Mouse (Mus musculus) neural tube, embryonic 11.5 days (tissue): Measurements from ENCODE around the gene Cmtr1. TPM values are rescaled to one million over a fixed set of nuclear protein-coding genes. Genes with fewer than 3 reads are reported as not detected.

Source experiments
- ATAC-seq: fragments of 200-750 bp; cut with Nextera tagmentation; 2 replicates; pipeline ENCODE4 v1.8.0; 2017; ENCODE audit warnings: moderate number of reproducible peaks, mild to moderate bottlenecking, moderate TSS enrichment, moderate library complexity; ENCODE audit not compliant: insufficient read depth, low FRiP score, low TSS enrichment
- DNase-seq: peaks from one replicate; pipeline ENCODE4 v3.0.0-alpha.2; 2015; ENCODE audit warnings: low spot score
- H3K27ac ChIP-seq: fragments of 300-500 bp; sonication (generic); 2 replicates; pipeline ENCODE4 v1.5.1; 2014; ENCODE audit warnings: low read depth, mild to moderate bottlenecking, low read length
- H3K27me3 ChIP-seq: fragments of 300-500 bp; sonication (generic); 2 replicates; pipeline ENCODE4 v1.6.1; 2014; ENCODE audit warnings: mild to moderate bottlenecking, low read length, mixed read lengths; ENCODE audit not compliant: control insufficient read depth, insufficient read depth
- H3K36me3 ChIP-seq: fragments of 300-500 bp; sonication (generic); 2 replicates; pipeline ENCODE4 v1.6.1; 2014; ENCODE audit warnings: mild to moderate bottlenecking, low read length, moderate library complexity, mixed read lengths; ENCODE audit not compliant: control insufficient read depth, insufficient read depth
- H3K4me1 ChIP-seq: fragments of 300-500 bp; sonication (generic); 2 replicates; pipeline ENCODE4 v1.6.1; 2014; ENCODE audit warnings: low read length, mixed read lengths; ENCODE audit not compliant: control insufficient read depth, insufficient read depth
- H3K4me2 ChIP-seq: fragments of 300-500 bp; sonication (generic); 2 replicates; pipeline ENCODE4 v1.6.1; 2014; ENCODE audit warnings: low read depth, mild to moderate bottlenecking, moderate library complexity
- H3K4me3 ChIP-seq: fragments of 300-500 bp; sonication (generic); 2 replicates; pipeline ENCODE4 v1.5.1; 2014; ENCODE audit warnings: low read depth, low read length
- H3K9ac ChIP-seq: fragments of 300-500 bp; sonication (generic); 2 replicates; pipeline ENCODE4 v1.6.1; 2014; ENCODE audit warnings: mild to moderate bottlenecking, low read length
- H3K9me3 ChIP-seq: fragments of 300-500 bp; sonication (generic); 2 replicates; pipeline ENCODE4 v1.6.1; 2016; ENCODE audit warnings: low read length; ENCODE audit not compliant: control insufficient read depth
- WGBS: fragments of 180-500 bp; shearing (Covaris S2); extraction: QIAGEN DNeasy Blood & Tissue Kit; methylation state at CpG from one replicate; pipeline ENCODE4 v1.1.7; 2014; 5-methylcytosine and 5-hydroxymethylcytosine counted together
- polyA plus RNA-seq: library from polyadenylated mRNA; unstranded; fragments of >200 nt; fragmentation: Nextera tagmentation; extraction: Ambion mirVana; gene quantifications from 2 replicates; pipeline ENCODE4 v1.2.1, GENCODE M21; 2014

The Cmtr1 gene
- polyA plus RNA-seq, 1 experiment from 2014 or later, result 147 TPM

GRCm38 (mm10) chr17:29658249-29658648, 2.1 kb upstream of the Cmtr1 start:
- WGBS, result 81% methylated on average over 2 of the region's 2 CpGs
- H3K27ac ChIP-seq, result no peak overlapping the region
- ATAC-seq (no peak), DNase-seq (no peak)
- peaks cover 2% of the 10 kb centered on the region; the same call in 1 of the 2 replicates for H3K36me3 ChIP-seq
- no peak overlapping the region for H3K9ac ChIP-seq
- no peak overlapping the region for H3K4me3 ChIP-seq
- no peak overlapping the region for H3K4me2 ChIP-seq
- no peaks in the 10 kb centered on the region for H3K9me3 ChIP-seq
- H3K4me1 ChIP-seq, result peaks cover 6% of the 10 kb centered on the region
- H3K27me3 ChIP-seq, result no peaks in the 10 kb centered on the region

DNA sequence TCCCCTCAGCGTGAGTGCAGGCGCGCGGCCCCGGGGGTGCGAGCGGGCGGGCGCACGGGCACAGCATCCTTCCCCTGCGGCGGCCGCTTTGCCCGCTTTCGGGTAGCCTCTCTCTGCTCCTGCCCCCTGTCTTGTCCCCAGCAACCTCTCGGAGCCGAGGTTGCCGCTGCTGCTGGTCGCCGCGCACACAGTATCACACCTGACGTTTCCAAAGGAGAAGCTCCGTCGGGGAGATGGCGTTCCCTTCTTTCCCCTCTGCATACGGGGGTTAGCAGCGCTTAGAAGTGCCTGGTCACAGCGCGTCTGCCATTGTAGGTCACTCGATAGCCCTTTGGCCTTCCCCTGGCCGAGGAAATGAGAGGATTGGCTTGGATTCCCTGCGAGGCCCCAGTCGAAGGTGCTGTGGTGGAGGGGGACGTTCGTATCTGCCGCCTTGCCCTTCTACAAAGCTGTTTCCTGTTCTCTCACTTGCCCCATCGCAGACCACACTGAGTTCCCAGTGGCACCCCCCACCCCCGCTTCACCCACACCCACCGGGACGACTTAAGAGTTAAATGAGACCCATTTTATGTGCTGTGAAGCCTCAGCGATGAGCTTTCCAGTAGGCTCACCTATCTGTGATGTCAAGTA, 482 bp downstream of the Cmtr1 start:
- under 1% methylated on average over 39 of the region's 41 CpGs for WGBS
- DNase-seq (peak; percentile 44), ATAC-seq (peak; percentile 63)
- H3K27me3 ChIP-seq, result no peaks in the 10 kb centered on the region
- peaks cover 6% of the 10 kb centered on the region for H3K4me1 ChIP-seq
- peak overlapping the region; percentile 92 for H3K27ac ChIP-seq
- H3K4me3 ChIP-seq, result peak overlapping the region; percentile 85
- peak overlapping the region; percentile 92 for H3K9ac ChIP-seq
- H3K4me2 ChIP-seq, result peak overlapping the region; percentile 93
- no peaks in the 10 kb centered on the region for H3K9me3 ChIP-seq
- peaks cover 2% of the 10 kb centered on the region; the same call in 1 of the 2 replicates for H3K36me3 ChIP-seq

DNA sequence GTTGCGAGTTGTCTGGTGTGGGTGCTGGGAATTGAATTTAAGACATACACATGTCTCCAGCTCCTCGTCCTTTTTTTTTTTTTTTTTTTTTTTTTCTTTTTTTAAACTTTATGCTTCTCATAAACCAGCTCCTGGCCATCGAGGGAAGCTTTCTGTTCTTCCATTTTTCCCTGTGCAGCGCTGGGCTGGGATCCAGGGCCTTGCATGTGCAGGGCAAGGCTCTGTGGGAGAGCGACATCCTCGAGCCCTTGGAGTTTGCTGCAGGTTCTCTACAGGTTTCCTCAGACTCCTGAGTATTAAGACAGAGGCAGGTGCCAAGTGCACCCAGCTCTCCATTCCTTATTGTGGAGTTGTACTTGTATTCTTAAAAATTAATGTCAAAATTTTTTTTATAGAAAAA, 1.8 kb downstream of the Cmtr1 start:
- Histone ChIP-seq H3K4me1 (peaks cover 6% of the 10 kb centered on the region), H3K9ac (no peak overlapping the region), H3K4me2 (no peak overlapping the region), H3K9me3 (no peaks in the 10 kb centered on the region), H3K36me3 (peaks cover 2% of the 10 kb centered on the region; the same call in 1 of the 2 replicates), H3K27me3 (no peaks in the 10 kb centered on the region), H3K4me3 (no peak overlapping the region), H3K27ac (no peak overlapping the region)
- no peak for DNase-seq
- no peak for ATAC-seq
- 91% methylated on average over 6 of the region's 6 CpGs for WGBS

- H3K27me3 ChIP-seq, result no peaks in the 10 kb centered on the region
- no peaks in the 10 kb centered on the region for H3K9me3 ChIP-seq
- ATAC-seq (no peak), DNase-seq (no peak)
- H3K4me1 ChIP-seq, result no peaks in the 10 kb centered on the region
- 85% methylated on average over 10 of the region's 10 CpGs for WGBS
- H3K9ac ChIP-seq, result no peak overlapping the region
- no peak overlapping the region for H3K27ac ChIP-seq
- no peak overlapping the region for H3K4me3 ChIP-seq
- peaks cover 2% of the 10 kb centered on the region; the same call in 1 of the 2 replicates for H3K36me3 ChIP-seq
- no peak overlapping the region for H3K4me2 ChIP-seq
Observed at GRCm38 (mm10) chr17:29668051-29668986, 7.9 kb downstream of the Cmtr1 start.

DNA sequence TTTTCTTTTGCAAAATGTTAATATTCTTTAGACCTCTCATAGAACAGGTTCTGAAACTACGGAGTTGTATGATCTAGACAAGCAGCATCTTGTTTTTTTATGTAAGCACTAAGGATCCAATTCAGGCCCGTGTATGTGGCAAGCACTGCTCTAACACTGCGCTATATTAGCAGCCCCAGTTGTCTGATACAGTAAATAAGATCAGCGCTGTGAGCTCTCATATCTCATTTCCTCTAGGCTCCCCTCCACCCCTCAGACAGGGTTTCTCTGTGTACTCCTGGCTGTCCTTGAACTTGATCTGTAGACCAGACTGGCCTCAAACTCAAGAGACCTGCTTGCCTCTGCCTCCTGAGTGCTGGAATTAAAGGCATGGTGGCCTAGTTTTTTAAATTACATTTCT, 8.6 kb downstream of the Cmtr1 start:
- Histone ChIP-seq H3K4me1 (no peaks in the 10 kb centered on the region), H3K27ac (no peak overlapping the region), H3K4me3 (no peak overlapping the region), H3K4me2 (no peak overlapping the region), H3K36me3 (peaks cover 3% of the 10 kb centered on the region; the same call in 1 of the 2 replicates), H3K9ac (no peak overlapping the region), H3K27me3 (no peaks in the 10 kb centered on the region), H3K9me3 (no peaks in the 10 kb centered on the region)
- WGBS, result 95% methylated on average over 4 of the region's 4 CpGs
- ATAC-seq (no peak), DNase-seq (no peak)

DNA sequence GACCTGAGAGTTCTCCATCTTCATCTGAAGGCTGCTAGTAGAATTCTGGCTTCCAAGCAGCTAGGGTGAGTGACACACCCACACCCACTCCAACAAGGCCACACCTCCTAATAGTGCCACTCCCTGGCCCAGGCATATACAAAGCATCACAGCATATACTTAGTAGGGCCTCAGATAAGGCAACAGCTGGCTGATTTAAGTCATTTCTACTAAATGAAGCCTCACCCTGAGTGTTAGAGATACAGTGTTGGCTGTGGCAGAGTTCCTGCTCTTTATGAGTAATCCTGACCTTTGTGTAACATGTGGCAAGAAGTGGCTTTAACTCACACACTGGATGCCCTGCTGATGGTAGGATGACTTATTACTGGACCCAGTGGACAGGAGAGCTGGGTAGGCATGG, 9.5 kb downstream of the Cmtr1 start:
- H3K9ac ChIP-seq, result no peak overlapping the region
- H3K27ac ChIP-seq, result no peak overlapping the region
- no peak overlapping the region for H3K4me3 ChIP-seq
- DNase-seq (no peak), ATAC-seq (no peak)
- H3K9me3 ChIP-seq, result no peaks in the 10 kb centered on the region
- H3K36me3 ChIP-seq, result peaks cover 4% of the 10 kb centered on the region; the same call in 1 of the 2 replicates
- no peaks in the 10 kb centered on the region for H3K27me3 ChIP-seq
- no peak overlapping the region for H3K4me2 ChIP-seq
- H3K4me1 ChIP-seq, result no peaks in the 10 kb centered on the region

- Histone ChIP-seq H3K9me3 (no peaks in the 10 kb centered on the region), H3K4me2 (no peak overlapping the region), H3K4me1 (no peaks in the 10 kb centered on the region), H3K27ac (no peak overlapping the region), H3K36me3 (peaks cover 6% of the 10 kb centered on the region; the same call in 1 of the 2 replicates), H3K27me3 (no peaks in the 10 kb centered on the region), H3K4me3 (no peak overlapping the region), H3K9ac (no peak overlapping the region)
- ATAC-seq, result no peak
- DNase-seq, result no peak
- WGBS, result 95% methylated on average over 2 of the region's 2 CpGs
Observed at GRCm38 (mm10) chr17:29671021-29671420, 10.6 kb downstream of the Cmtr1 start.

GRCm38 (mm10) chr17:29673325-29673724, 12.9 kb downstream of the Cmtr1 start:
- Histone ChIP-seq H3K9ac (no peak overlapping the region), H3K27ac (no peak overlapping the region), H3K4me3 (no peak overlapping the region), H3K4me2 (no peak overlapping the region), H3K27me3 (no peaks in the 10 kb centered on the region), H3K36me3 (peaks cover 13% of the 10 kb centered on the region), H3K9me3 (no peaks in the 10 kb centered on the region), H3K4me1 (no peaks in the 10 kb centered on the region)
- WGBS, result 94% methylated on average over 4 of the region's 4 CpGs
- DNase-seq (no peak), ATAC-seq (no peak)
